Mouse (Mus musculus) ES-E14 (cell line): Measurements from ENCODE around the gene Traf1. TPM values are rescaled to one million over a fixed set of nuclear protein-coding genes. Genes with fewer than 3 reads are reported as not detected.

Source experiments
- DNase-seq: peaks from one replicate; pipeline ENCODE4 v3.0.0-alpha.2; 2013; ENCODE audit warnings: low read depth, low spot score
- H3K27ac ChIP-seq: 2 replicates; pipeline ENCODE4 v1.5.1; 2012; ENCODE audit warnings: low read depth, mild to moderate bottlenecking, low read length, moderate library complexity, mixed read lengths; ENCODE audit not compliant: poor library complexity, insufficient read depth, severe bottlenecking
- H3K36me3 ChIP-seq: 2 replicates; pipeline ENCODE4 v1.6.1; 2012; ENCODE audit warnings: mild to moderate bottlenecking, low read length, moderate library complexity, mixed read lengths; ENCODE audit not compliant: control insufficient read depth, poor library complexity, insufficient read depth, severe bottlenecking
- H3K4me1 ChIP-seq, 2 experiments: fragments of 150-350 bp in 1 of 2; sonication (generic) in 1 of 2; 2 replicates each; pipeline ENCODE4 v1.6.1; 2012; ENCODE audit warnings: low read length in 2 of 2, mild to moderate bottlenecking in 1 of 2, mixed read lengths in 1 of 2; ENCODE audit not compliant: control insufficient read depth in 2 of 2, insufficient read depth in 2 of 2, poor library complexity in 1 of 2
- H3K4me3 ChIP-seq, 2 experiments: fragments of 150-350 bp in 1 of 2; sonication (generic) in 1 of 2; 2 replicates each; pipeline ENCODE4 v1.5.1; 2012; ENCODE audit warnings: low read length in 2 of 2, low read depth in 1 of 2, mild to moderate bottlenecking in 1 of 2, mixed read lengths in 1 of 2; ENCODE audit not compliant: insufficient read depth in 1 of 2, poor library complexity in 1 of 2, severe bottlenecking in 1 of 2
- H3K9ac ChIP-seq: 2 replicates; pipeline ENCODE4 v1.6.1; 2012; ENCODE audit warnings: low read depth, mild to moderate bottlenecking, low read length, mixed read lengths; ENCODE audit not compliant: poor library complexity, insufficient read depth, severe bottlenecking
- H3K9me3 ChIP-seq: fragments of 150-350 bp; sonication (generic); 2 replicates; pipeline ENCODE4 v1.6.1; 2012; ENCODE audit warnings: low read depth, mild to moderate bottlenecking, low read length; ENCODE audit not compliant: control insufficient read depth, insufficient read depth
- CHD2 ChIP-seq: IDR thresholded peaks from 2 replicates; pipeline ENCODE4 v1.6.1; 2014; ENCODE audit warnings: mild to moderate bottlenecking, low read depth, low read length, inconsistent platforms
- HCFC1 ChIP-seq: IDR thresholded peaks from 2 replicates; pipeline ENCODE4 v1.6.1; 2012; ENCODE audit warnings: low read length, inconsistent platforms, borderline replicate concordance; ENCODE audit not compliant: insufficient read depth
- MAFK ChIP-seq: IDR thresholded peaks from 2 replicates; pipeline ENCODE4 v1.6.1; 2014; ENCODE audit warnings: mild to moderate bottlenecking, low read depth, low read length, inconsistent platforms; ENCODE audit not compliant: insufficient read depth
- ZC3H11A ChIP-seq: IDR thresholded peaks from 2 replicates; pipeline ENCODE4 v1.6.1; 2012; ENCODE audit warnings: low read depth, mild to moderate bottlenecking, inconsistent platforms, low read length, borderline replicate concordance
- ZNF384 ChIP-seq: IDR thresholded peaks from 2 replicates; pipeline ENCODE4 v1.6.1; 2012; ENCODE audit warnings: low read depth, low read length, inconsistent platforms
- in situ Hi-C, 2 experiments: fragments of 600-800 bp; cut with MboI; formaldehyde crosslinking; loops; one replicate each; pipeline ENCODE4 v1.15.1; 2025; ENCODE audit warnings: low sequenced_read_pairs in 2 of 2, inconsistent platforms in 1 of 2; ENCODE audit not compliant: unreplicated experiment in 2 of 2
- total RNA-seq: library from RNA; depleted of rRNA; stranded (reverse); fragments of 300-350 nt; gene quantifications from 2 replicates; pipeline ENCODE4 v1.2.3, GENCODE M21; 2012

Traf1 gene
- total RNA-seq, 1 experiment, result 1.3 TPM

- Histone ChIP-seq H3K4me3 (no peak overlapping the region), H3K9ac (no peak overlapping the region), H3K36me3 (no peaks in the 10 kb centered on the region), H3K27ac (no peak overlapping the region), H3K9me3 (no peaks in the 10 kb centered on the region), H3K4me1 (peaks cover 10 to 45% of the 10 kb centered on the region in 2 experiments)
- in situ Hi-C loops, result no loop called here
- DNase-seq, result no peak
- TF ChIP-seq HCFC1 (no peak), CHD2 (no peak), ZC3H11A (no peak), ZNF384 (no peak), MAFK (no peak)
Measured at GRCm38 (mm10) chr2:34943556-34944120, 17.9 kb downstream of the Traf1 start.

- Histone ChIP-seq H3K9me3 (no peaks in the 10 kb centered on the region), H3K4me1 (peaks cover 10 to 43% of the 10 kb centered on the region in 2 experiments), H3K27ac (no peak overlapping the region), H3K4me3 (no peak overlapping the region), H3K36me3 (no peaks in the 10 kb centered on the region), H3K9ac (no peak overlapping the region)
- TF ChIP-seq HCFC1 (no peak), MAFK (no peak), ZC3H11A (no peak), ZNF384 (no peak), CHD2 (no peak)
- DNase-seq, result no peak
- in situ Hi-C loops, result no loop called here
Measured at GRCm38 (mm10) chr2:34941061-34941675, 20.4 kb downstream of the Traf1 start.

- no peak overlapping the region for H3K27ac ChIP-seq
- TF ChIP-seq HCFC1 (no peak), ZC3H11A (no peak), MAFK (no peak), ZNF384 (no peak), CHD2 (no peak)
- no peaks in the 10 kb centered on the region for H3K36me3 ChIP-seq
- in situ Hi-C loops, result no loop called here
- no peaks in the 10 kb centered on the region for H3K9me3 ChIP-seq
- H3K9ac ChIP-seq, result no peak overlapping the region
- no peak for DNase-seq
- peaks cover 7 to 40% of the 10 kb centered on the region in 2 experiments; a peak in 3 of 4 replicates for H3K4me1 ChIP-seq
- H3K4me3 ChIP-seq, result no peak overlapping the region
Measured at GRCm38 (mm10) chr2:34940246-34940645, 21.3 kb downstream of the Traf1 start.

- Histone ChIP-seq H3K36me3 (no peaks in the 10 kb centered on the region), H3K9me3 (no peaks in the 10 kb centered on the region), H3K9ac (no peak overlapping the region), H3K4me3 (no peak overlapping the region), H3K4me1 (peaks cover 6 to 29% of the 10 kb centered on the region in 2 experiments; a peak in 3 of 4 replicates), H3K27ac (no peak overlapping the region)
- in situ Hi-C loops, result no loop called here
- DNase-seq, result no peak
- TF ChIP-seq ZC3H11A, result no peak
- TF ChIP-seq ZNF384, result no peak
- TF ChIP-seq MAFK, result no peak
- TF ChIP-seq HCFC1, result no peak
- TF ChIP-seq CHD2, result no peak
Measured at GRCm38 (mm10) chr2:34938269-34939208, 23.0 kb downstream of the Traf1 start.
